Mouse (Mus musculus) left cerebral cortex, adult 8-10 months (tissue): ENCODE measurements around the gene Yap1. TPM values are rescaled to one million over a fixed set of nuclear protein-coding genes. Genes with fewer than 3 reads are reported as not detected.
A peak's percentile ranks its signal among the peaks of the same experiment; 100 is the strongest.

Source experiments
- DNase-seq, 2 experiments: peaks; one replicate each; pipeline ENCODE4 v3.0.0; 2022; ENCODE audit warnings: low spot score in 2 of 2
- total RNA-seq, 4 experiments: library from RNA; stranded (reverse); gene quantifications; 2 replicates each; pipeline ENCODE4 v1.2.4; 2022

The Yap1 gene
- total RNA-seq, result 10 to 100 TPM; 16.7 to 18.7 (median 18.4) TPM

DNA sequence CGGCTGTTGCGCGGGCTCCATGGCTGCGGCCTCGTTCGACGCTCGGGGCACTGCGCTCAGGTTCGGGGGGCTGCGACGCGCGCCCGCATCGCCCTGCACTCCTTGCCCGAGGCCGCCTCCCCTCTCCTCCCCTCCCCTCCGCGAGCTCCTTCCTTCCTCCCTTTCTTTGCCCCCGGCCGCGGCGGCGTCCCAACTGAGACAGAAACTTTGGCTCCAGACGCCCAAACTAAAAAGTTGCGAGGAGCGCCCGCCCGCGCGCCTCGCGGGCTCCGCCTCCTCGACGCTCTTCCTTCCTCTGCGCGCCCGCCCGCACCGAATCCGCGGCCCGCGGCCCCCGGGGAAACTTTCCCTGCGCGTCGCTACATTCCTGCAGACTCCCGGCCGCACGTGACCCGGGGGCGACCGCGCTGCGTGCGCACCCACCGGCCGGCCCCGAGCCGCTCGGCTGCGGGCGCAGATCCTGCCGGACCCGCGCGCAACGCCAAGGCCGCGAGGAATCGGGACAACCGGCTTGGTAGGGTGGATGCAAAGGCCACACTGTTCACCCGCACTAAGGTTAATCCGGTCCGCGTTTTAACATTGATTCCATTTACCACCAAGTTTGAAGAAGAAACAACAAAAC, at the start of gene Yap1:
Yap1 (minus strand) TSS at position 227 of the 622 bp plus-strand sequence.
- DNase-seq, result peak; percentile 70

DNA sequence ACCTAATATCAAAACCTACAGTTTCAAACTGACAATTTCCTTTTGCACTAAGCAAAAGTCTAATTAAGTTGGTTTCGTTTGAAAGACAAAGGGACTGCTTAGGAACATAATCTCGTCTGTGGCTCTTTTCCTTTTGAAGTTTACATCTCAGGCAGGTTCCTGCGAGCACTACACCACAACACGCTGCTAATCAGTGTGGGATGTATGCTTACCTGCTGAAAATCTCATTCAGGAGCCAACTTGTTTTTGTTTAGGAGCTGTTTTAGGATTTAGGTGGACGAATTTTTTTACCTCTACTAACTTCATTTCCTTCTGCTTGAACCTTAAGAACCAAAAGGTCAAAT, 38.6 kb upstream of the Yap1 start:
- no peak for DNase-seq

DNA sequence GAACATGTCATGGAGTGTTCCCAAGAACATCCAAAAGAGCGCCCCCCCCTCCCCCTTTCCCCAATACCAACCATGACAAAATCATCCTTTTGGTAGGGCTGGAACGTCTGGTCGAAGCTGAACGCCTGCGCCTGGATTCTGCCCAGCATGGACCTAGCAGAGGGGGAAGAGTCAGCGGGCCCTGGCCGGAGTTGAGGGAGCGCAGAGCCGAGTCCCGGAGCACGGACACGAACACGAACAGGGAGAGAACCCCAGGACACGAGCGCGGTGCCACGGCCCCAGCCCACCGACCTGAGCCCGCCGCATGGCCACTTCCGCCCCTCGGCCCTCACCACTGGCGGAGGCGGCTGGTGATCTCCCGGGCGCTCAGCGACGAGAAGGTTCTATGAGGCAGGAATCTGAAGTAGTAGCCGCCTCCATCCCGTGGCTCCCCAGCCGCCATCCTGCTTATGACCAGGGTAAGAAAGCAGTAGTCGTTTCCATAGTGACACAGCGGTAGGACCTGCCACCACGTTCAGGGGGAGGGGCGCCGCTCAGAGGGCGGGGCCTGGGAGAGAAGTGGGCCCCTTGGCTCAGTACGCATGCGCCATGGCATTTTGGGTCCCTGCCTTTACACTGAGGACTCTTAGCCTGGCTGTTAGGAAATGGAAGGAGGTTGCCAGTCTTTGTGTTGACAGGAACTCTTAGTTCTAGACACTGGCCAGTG, 38.1 kb upstream of the Yap1 start, which contains the start of gene Cfap300:
Cfap300 (minus strand) TSS at position 486 of the 706 bp plus-strand sequence.
- DNase-seq, result peak; percentile 92 to 95

DNA sequence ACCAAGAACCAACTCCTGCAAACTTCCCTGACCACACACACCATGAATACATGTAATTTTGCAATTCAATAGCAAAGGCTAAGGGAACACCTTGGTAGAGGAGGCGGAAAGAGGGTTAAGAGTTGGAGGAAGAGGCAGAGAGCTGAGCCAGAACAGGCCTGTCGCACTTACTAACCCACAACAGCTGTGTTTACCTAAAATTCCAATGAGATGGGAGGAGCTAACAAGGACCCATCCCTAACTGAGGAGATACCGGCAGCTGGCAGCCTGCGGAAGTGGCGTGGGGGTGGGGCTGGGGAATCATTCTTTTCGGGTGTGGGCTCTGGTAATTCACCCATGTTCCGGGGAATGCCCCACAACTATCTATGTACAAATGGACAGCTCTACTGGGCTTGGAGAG, 31.1 kb upstream of the Yap1 start:
- DNase-seq, result no peak

DNA sequence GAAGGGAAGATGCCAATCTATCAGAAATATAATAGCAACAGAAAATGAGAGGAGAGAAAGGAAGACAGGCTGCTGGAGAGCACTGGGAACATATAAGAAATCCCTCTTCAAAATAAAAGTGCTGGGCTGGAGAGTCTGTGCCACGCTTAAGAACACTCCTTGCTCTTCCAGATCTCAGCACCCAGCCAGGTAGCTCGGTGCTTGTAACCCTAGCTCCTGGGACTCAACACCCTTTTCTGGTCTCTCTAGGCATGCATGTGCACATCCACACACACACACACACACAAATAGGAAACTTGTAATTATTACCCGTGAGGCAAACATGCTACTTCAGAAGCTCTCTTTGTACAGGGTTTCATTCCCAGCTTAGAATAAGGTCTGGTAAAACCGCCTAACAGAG, 30.7 kb upstream of the Yap1 start:
- DNase-seq, result no peak

DNA sequence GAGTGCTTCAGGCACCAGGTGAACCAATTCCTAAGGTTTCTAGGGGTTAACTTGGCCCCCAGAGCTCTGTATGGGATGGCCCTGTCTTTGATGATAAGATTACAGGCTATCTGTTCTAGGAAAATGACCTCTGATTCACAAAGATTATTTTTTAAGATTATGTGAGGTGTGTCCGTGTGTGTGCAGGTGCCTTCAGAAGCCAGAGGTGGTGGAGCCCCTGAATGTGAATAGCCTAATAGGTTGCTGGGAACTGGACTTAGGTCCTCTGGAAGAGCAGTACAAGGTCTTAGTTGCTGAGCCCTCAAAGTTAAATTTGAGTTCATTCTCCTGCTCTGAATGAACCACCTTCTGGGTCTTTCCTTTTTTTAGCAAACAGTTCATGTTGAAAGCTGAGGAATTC, 29.7 kb upstream of the Yap1 start:
- DNase-seq, result no peak

DNA sequence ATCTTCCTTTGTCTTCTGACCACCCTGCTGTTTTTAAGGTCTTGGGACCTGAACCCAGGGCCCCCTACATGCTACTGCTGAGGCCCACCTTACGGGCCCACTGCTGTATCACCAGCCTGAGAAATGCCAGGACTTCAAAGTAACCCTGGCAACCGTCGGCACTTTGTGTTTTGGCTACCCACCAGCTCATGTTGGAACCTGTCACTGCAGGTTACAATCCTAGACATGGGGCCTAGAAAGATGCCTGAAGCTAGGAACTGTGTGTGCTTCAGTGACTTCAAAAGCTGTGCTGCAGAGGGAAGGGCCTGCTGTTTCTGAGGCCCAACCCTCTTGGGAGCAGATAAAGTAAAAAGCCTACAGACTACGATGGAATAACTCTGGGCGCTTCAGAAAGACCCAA, 28.5 kb upstream of the Yap1 start:
- no peak for DNase-seq

DNA sequence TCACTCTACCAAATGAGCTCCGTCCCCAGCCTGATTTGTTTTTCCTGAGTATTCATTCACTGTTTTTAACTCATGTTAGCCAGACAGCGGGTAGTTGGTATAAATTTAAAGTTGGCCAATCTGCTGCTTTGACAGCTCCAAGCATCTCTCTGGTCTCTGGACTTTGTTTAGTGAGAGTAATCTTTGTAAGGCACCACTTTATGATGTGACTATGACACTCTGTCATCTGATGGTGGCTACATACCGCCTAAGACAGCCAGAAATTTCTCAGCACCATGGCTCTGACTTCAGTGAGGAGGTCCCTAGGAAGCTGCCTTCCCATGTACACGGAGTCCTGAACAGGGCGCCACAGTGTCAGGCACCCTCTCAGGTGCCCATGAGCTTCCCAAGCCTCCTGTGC, 14.2 kb upstream of the Yap1 start:
- no peak for DNase-seq

DNA sequence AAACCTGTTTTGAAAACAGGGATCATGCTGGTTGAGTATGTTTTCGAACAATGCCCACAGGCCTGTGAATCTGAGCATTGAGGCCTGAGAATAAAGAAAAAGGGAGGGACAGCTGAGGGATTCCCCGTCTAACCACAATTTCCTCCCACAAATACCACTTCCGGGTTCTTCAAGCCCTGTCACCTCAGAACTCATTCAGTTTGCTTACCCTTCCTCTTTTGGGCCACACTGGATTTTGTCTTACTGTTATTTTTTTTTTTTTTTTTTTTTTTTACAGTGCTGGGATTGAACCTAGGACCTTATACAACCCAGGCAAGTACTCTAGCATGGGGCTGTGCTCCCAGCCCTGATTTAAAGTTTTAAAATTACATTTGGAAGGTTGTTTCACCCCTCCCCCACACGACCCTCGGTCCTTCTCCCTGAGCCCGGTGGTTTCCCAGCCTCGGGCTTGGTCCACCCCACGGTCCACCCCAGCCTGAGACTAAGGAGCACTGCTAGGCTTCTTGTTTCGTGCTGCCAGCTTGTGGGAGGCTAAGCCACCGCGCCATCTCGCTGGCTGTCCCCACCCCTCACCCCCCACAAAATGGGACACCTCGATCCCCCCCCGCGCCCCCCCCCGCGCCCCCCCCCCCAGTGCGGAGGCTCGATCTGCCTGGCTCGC, 13.0 kb upstream of the Yap1 start:
- DNase-seq, result no peak

DNA sequence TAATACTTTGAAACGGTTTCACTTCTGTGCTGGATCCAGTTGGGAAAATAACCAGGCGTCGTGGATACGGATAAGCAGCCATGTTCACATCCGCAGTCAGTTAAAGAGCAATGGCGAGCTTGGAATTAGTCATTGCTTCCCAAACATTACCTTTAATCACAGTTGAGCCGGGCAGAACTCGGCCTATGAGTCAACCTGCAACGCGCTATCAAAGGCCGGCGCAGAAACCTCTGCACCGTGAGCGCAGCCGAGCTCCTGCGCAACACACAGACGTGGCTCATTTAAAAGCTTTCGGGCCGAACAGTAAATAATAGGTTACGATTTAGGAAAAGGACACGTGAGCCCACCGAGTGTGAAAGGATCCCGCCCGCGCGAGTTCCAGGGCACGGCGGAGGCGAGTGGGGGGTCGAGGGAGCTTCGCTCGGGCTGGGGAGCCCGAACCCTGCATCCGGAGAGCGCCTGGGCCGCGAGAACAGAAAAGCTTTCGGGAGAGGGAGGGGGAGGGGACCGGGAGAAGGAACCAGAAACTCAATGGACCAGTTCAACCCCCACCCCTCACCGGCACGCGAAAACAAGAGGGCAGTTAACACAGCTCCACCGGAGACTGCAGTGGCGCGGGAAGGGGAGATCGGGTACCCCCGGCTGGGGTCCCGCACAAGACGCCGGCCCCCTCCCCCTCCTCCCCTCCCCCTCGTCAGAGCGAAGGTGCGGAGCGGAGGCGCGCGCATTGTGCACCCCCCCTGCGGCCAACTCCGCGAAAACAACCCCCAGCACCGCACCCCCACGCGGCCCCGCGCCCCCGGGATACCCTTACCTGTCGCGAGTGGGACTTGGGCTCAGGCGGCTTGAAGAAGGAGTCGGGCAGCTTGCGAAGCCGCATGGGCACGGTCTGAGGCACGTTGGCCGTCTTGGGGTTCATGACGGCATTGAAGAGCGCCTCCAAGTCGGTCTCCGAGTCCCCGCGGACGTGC, 810 bp downstream of the Yap1 start:
- DNase-seq, result peak; percentile 12 to 40

DNA sequence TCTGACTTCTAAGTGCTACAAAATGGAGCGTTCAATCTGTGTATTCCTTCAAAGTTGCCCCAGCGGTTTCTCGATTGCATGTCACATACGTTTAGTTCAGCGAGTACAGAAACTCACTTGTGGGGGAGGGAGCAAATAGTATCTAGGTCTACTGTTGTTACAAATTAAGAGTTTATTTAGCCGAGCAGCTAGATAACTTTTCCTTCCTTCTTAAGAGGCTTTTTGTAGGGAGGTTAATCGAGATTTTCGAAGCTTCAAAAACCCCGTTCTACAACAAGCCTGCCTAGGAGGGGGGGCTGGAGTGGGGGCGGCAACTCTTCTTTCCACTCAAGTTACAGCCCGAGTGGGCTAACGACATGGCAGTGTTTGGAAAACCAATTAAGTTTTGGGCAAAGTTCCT, 1.6 kb downstream of the Yap1 start:
- no peak for DNase-seq

DNA sequence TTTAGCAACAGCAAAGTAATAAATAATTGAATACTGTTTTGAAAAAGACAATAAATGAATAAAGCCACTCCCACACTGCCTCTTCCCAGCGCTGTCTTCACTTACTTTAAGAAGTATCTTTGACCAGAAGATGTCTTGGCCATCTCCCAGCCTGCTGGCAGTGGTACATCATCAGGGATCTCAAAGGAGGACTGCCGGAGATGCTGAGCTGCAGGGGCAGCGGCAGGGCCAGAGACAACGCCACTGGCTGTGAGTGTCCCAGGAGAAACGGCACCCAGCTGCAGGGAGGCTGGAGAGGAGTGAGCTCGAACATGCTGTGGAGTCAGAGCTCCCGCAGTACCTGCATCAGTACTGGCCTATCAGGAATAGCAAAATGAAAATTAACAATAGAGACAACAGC, 3.0 kb downstream of the Yap1 start:
- DNase-seq, result no peak

DNA sequence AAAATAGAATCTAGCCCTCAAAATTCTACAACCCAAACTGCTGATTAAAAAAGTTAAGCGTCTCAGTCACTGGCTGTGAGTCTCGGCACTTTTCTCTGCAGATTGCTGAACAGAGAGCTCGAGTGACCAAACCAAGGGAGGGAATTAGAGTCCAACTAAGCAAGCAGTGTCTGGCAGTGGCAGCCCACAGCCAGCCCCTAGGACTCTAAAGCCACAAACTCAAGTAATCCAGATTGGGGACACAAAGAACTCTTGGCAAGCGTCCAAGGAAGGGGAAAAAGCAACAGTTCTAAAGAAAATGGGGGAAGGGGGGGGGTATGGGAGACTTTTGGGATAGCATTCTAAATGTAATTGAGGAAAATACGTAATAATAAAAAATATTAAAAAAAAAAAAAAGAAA, 10.1 kb downstream of the Yap1 start:
- no peak for DNase-seq

DNA sequence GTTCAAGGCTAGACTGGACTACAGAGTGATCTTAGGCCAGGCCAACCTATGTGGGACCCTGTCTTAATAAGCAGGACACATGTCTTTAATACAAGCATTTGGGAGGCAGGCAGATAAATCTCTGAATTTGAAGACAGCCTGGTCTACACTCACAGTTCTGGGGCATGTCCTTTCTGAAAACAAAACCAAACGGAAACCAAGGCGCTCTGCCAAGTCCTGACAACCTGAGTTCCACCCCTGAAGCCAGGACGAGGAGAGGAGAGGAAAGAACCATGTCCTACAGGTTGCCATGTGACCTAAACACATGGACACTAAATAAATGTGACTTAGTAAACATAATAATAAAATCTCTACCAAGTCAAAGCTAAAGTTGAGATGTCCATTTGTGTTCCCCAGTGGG, 11.7 kb downstream of the Yap1 start:
- DNase-seq, result no peak

DNA sequence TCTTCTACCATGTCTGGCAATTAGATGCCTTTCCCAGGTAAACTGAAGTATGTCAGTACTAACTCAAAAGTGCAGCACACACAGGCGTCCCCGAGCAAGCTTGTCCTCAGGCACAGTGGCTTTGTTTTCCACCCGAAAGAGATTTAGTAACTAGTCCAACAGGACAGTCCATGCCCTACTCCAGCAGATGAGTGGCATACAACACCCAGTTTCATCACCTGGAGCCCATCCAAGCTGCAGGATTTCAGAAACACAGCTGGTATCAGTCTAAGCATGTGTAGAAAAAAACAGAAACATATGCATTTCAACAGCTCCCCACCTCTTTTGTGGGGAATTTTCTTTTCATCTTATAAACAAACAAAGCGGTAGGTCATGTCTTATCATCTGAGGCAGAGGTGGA, 13.5 kb downstream of the Yap1 start:
- no peak for DNase-seq

DNA sequence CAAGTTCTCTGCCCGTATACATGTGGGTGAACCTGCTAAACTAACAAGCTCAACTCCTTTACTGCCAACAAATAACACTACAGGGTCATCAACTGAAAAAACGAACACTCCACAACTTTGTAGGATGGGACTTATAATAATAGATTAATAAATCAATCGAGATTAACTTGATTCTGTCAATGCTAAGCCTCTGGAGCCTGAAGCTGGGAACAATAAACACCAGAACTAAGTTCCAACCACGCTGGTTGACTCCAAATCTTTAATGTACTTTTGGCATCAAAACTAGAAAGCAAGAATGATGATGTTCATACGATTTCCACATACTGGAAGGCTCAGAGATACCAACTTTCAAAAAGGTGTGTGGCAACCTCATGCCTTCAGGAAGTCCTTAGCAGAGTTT, 17.3 kb downstream of the Yap1 start:
- DNase-seq, result no peak

DNA sequence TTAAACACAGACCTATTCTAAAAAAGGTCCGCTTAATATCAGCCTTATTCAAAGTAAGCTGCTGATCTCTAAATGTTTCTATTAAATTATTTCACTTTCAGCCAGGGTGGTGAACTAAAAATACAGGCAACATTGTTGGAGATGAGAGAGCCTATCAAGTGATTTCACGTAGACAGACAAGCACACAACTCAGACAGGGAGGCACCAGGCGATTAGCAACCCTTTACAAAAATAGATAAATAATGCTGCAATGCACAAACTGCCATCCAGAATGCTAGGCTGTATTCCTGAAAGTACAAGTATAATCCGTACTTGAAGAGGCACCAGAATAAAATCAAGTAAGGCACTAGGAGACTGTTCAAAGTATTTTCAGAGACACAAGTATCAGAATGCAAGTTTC, 20.1 kb downstream of the Yap1 start:
- DNase-seq, result no peak

DNA sequence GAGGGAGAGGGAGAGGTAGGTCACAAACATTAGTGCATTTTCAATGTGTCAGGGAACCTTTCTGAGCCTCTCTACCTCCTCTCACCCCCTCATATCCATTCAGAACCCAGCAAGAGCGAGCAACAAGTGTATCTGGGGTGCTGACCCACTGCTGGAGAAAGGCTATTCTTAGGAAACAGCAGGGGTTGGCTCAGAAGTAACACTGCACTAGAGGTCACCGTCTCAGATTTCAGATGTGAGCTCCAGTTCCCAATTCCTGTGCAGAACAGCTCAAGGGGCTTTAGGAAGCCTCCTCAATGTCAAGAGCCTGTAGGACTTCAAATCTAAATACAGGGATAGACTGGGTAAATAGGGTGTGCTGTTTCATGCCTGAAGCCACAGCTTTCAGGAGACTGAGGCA, 20.7 kb downstream of the Yap1 start:
- no peak for DNase-seq

DNA sequence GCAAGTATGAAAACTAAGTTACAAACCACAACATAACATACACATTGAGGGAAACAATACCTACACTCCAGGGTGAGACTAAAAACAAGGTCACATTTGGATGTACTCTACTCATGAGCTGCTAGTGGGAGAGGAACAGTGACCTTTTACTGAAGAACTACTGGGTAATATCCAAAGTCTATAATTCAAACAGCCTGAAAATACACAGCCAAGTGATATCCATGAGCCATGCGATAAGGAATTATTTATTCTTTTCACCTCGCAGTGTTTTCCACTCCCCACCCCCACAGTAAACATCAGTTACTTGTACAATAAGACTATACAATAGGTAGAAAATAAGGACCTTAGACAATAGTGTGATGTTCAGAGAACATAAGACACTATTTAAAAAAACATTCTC, 24.2 kb downstream of the Yap1 start:
- DNase-seq, result no peak

DNA sequence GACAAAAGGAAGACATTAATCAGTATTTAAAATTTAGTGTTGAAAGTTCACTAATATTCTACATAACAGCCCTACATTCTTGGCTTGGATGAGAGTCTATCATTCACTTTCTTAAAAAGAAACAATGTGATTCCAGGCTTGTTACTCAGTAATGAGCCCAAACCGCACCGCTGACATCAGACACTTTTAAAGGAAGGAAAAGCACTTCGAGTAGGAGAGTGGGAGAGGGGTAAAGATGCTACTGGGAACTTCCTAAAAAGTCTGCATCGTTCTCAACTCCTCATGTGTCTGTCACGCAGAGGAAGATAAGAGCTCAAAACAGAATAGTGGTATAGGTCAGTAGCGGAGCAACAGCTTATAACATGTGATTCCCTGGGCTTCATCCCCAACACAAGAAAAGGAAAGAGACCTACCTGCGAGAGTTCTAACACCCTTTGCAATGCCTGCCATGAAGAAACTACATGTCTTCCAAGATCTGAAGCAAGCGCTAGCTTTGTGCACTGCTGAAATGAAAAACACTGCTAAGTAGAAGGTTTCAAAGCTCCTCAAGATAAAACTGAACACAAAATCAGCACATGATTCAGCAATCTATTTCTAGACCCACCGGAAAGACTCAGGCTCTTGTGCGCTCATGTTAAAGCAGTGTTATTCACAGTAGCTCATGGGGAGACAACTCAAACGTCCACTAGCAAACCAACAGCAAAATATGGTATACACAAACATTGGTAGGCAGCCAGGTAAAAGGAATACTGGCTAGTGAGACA, 25.1 kb downstream of the Yap1 start:
- no peak for DNase-seq

DNA sequence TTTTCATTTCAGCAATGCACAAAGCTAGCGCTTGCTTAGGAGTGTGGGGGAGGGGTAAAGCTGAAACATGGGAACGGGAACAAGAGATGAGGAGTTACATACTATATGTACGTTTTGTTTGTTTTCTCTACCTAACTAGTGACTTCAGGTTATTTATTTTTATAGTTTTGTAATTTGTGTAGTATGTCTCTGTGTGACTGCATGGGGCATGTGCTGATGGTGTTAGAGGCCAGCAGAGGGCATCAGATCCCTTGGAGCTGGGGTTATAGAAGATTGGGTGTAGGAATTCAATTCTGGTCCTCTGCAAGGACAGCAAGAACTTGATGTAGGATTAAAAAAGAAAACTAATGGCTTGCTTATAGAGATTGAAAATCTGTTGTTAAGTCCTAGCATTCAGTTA, 25.9 kb downstream of the Yap1 start:
- DNase-seq, result no peak
